18 mouse cellular contexts compared by ENCODE assay signal in genomic region chr3:148362453-148362864, GRCm38 (mm10).
A peak's percentile ranks its signal among the peaks of the same experiment; 100 is the strongest.
DNase-seq lines count a peak whose midpoint lies in the region; ATAC-seq and TF ChIP-seq lines count a peak whose summit lies in the region.
"Had no signal": no experiment of that assay in that cellular context is flagged by ENCODE, and none has a peak within 500 bp of the region (broad histone marks: within the 10 kb centered on the region; RNA-seq: fewer than 3 reads in every experiment).

No protein-coding gene starts in this region.

- H3K9me3 ChIP-seq in forebrain, embryonic 14.5 days (replicated peaks; ENCODE audit: control insufficient read depth, low read length), result no peaks in the 10 kb centered on the region
- H3K9me3 ChIP-seq in forebrain, embryonic 16.5 days (ENCODE audit: control insufficient read depth, low read length), result no peaks in the 10 kb centered on the region
- H3K9me3 ChIP-seq in stomach, embryonic 14.5 days (ENCODE audit: control insufficient read depth, low read depth, low read length), result no peaks in the 10 kb centered on the region
- H3K9me3 ChIP-seq in stomach, postnatal 0 days (ENCODE audit: control insufficient read depth, low read length), result no peaks in the 10 kb centered on the region
- H3K9me3 ChIP-seq: heart, embryonic 10.5 days; hindbrain, embryonic 15.5 days; neural tube, embryonic 12.5 days; stomach, embryonic 15.5 days had no signal

- no peak overlapping the region for H3K27ac ChIP-seq in forebrain, embryonic 14.5 days (ENCODE audit: low read depth, low read length)
- H3K27ac ChIP-seq in forebrain, embryonic 16.5 days (ENCODE audit: low read length), result no peak overlapping the region
- H3K27ac ChIP-seq in stomach, embryonic 14.5 days (ENCODE audit: low read length), result no peak overlapping the region
- H3K27ac ChIP-seq in stomach, postnatal 0 days (replicated peaks), result no peak overlapping the region
- H3K27ac ChIP-seq: heart, embryonic 10.5 days; hindbrain, embryonic 15.5 days; macrophage; neural tube, embryonic 12.5 days; stomach, embryonic 15.5 days had no signal

- H3K4me3 ChIP-seq in forebrain, embryonic 14.5 days (ENCODE audit: low read depth, low read length), result no peak overlapping the region
- H3K4me3 ChIP-seq in forebrain, embryonic 16.5 days (replicated peaks; ENCODE audit: low read length), result no peak overlapping the region
- no peak overlapping the region for H3K4me3 ChIP-seq in stomach, embryonic 14.5 days (ENCODE audit: low read depth, low read length)
- no peak overlapping the region for H3K4me3 ChIP-seq in stomach, postnatal 0 days (ENCODE audit: low read depth, low read length)
- H3K4me3 ChIP-seq: heart, embryonic 10.5 days; hindbrain, embryonic 15.5 days; neural tube, embryonic 12.5 days; stomach, embryonic 15.5 days had no signal

- no peak for TF ChIP-seq CTCF in stomach, postnatal 0 days (IDR thresholded peaks at IDR 0.05; ENCODE audit: low read depth)

- no peak for ATAC-seq in forebrain, embryonic 14.5 days
- ATAC-seq in forebrain, embryonic 16.5 days, result no peak
- ATAC-seq in stomach, embryonic 14.5 days (ENCODE audit: insufficient number of reproducible peaks, insufficient read depth, low FRiP score, low read depth), result 0 out of 2 replicates have a peak, but pooled peaks have one; percentile 53
- ATAC-seq in stomach, postnatal 0 days (ENCODE audit: low FRiP score, low TSS enrichment), result no peak

- no peaks in the 10 kb centered on the region for H3K27me3 ChIP-seq in forebrain, embryonic 14.5 days (replicated peaks; ENCODE audit: control insufficient read depth, insufficient read depth, low read length)
- no peaks in the 10 kb centered on the region for H3K27me3 ChIP-seq in forebrain, embryonic 16.5 days (replicated peaks; ENCODE audit: control insufficient read depth, insufficient read depth, low read length)
- no peaks in the 10 kb centered on the region for H3K27me3 ChIP-seq in stomach, embryonic 14.5 days (ENCODE audit: control insufficient read depth, insufficient read depth, low read length)
- H3K27me3 ChIP-seq in stomach, postnatal 0 days (ENCODE audit: control insufficient read depth, insufficient read depth, low read length), result no peaks in the 10 kb centered on the region
- H3K27me3 ChIP-seq: hindbrain, embryonic 15.5 days; neural tube, embryonic 12.5 days; stomach, embryonic 15.5 days had no signal

- DNase-seq in forebrain, embryonic 14.5 days (ENCODE audit: low spot score), result peak; percentile 34
- DNase-seq in kidney, postnatal 14 days, result peak; percentile 54
- no peak for DNase-seq in kidney, adult 8-10 months
- no peak for DNase-seq in stomach, postnatal 0 days (ENCODE audit: low spot score)
- DNase-seq in lung, postnatal 4 days, result peak; percentile 52 to 76
- DNase-seq in heart, postnatal 25 days (ENCODE audit: low spot score), result no peak
- DNase-seq: adrenal gland, adult 8-10 months; cerebellum, adult 11-12 months; gastrocnemius, postnatal 25 days; liver; spleen, adult 18-20 months had no signal

- intact Hi-C loops in heart, postnatal 25 days (cut with DNase I), result no loop called here

- 23% methylated on average over 2 of the region's 2 CpGs for WGBS in forebrain, embryonic 14.5 days
- 18% methylated on average over 2 of the region's 2 CpGs for WGBS in forebrain, embryonic 16.5 days
- 41% methylated on average over 2 of the region's 2 CpGs for WGBS in stomach, embryonic 14.5 days
- WGBS in stomach, postnatal 0 days, result 33% methylated on average over 2 of the region's 2 CpGs

- no peak for TF ChIP-seq EP300 in stomach, postnatal 0 days (optimal IDR thresholded peaks at IDR 0.05)

- no peak overlapping the region for H3K4me2 ChIP-seq in forebrain, embryonic 14.5 days (ENCODE audit: low read length)
- H3K4me2 ChIP-seq in forebrain, embryonic 16.5 days (ENCODE audit: low read length), result no peak overlapping the region
- H3K4me2 ChIP-seq in stomach, embryonic 14.5 days (replicated peaks; ENCODE audit: low read depth, low read length), result no peak overlapping the region
- H3K4me2 ChIP-seq in stomach, postnatal 0 days (replicated peaks; ENCODE audit: low read depth), result no peak overlapping the region
- H3K4me2 ChIP-seq: hindbrain, embryonic 15.5 days; neural tube, embryonic 12.5 days; stomach, embryonic 15.5 days had no signal

- H3K36me3 ChIP-seq in forebrain, embryonic 14.5 days (ENCODE audit: control insufficient read depth, insufficient read depth, low read length), result no peaks in the 10 kb centered on the region
- H3K36me3 ChIP-seq in forebrain, embryonic 16.5 days (ENCODE audit: control insufficient read depth, insufficient read depth), result no peaks in the 10 kb centered on the region
- H3K36me3 ChIP-seq in stomach, embryonic 14.5 days (ENCODE audit: control insufficient read depth, insufficient read depth, low read length), result no peaks in the 10 kb centered on the region
- H3K36me3 ChIP-seq in stomach, postnatal 0 days (ENCODE audit: control insufficient read depth, insufficient read depth, low read length), result no peaks in the 10 kb centered on the region
- H3K36me3 ChIP-seq: heart, embryonic 10.5 days; hindbrain, embryonic 15.5 days; neural tube, embryonic 12.5 days; stomach, embryonic 15.5 days had no signal

- H3K9ac ChIP-seq in forebrain, embryonic 14.5 days (ENCODE audit: low read length), result no peak overlapping the region
- H3K9ac ChIP-seq in forebrain, embryonic 16.5 days (replicated peaks; ENCODE audit: low read depth, low read length), result no peak overlapping the region
- no peak overlapping the region for H3K9ac ChIP-seq in stomach, embryonic 14.5 days (replicated peaks; ENCODE audit: low read depth, low read length)
- H3K9ac ChIP-seq in stomach, postnatal 0 days (ENCODE audit: low read length), result no peak overlapping the region
- H3K9ac ChIP-seq: hindbrain, embryonic 15.5 days; neural tube, embryonic 12.5 days; stomach, embryonic 15.5 days had no signal

- H3K4me1 ChIP-seq in forebrain, embryonic 14.5 days (ENCODE audit: control insufficient read depth, insufficient read depth, low read length), result no peaks in the 10 kb centered on the region
- H3K4me1 ChIP-seq in forebrain, embryonic 16.5 days (replicated peaks; ENCODE audit: control insufficient read depth, insufficient read depth, low read length), result no peaks in the 10 kb centered on the region
- H3K4me1 ChIP-seq in stomach, embryonic 14.5 days (ENCODE audit: control insufficient read depth, insufficient read depth, low read length), result no peaks in the 10 kb centered on the region
- H3K4me1 ChIP-seq in stomach, postnatal 0 days (replicated peaks; ENCODE audit: control insufficient read depth, insufficient read depth), result no peaks in the 10 kb centered on the region
- H3K4me1 ChIP-seq: heart, embryonic 10.5 days; hindbrain, embryonic 15.5 days; neural tube, embryonic 12.5 days; stomach, embryonic 15.5 days had no signal

Comparison
In these comparisons a context has a peak if more than half of its experiments do, and no peak if none do; other contexts are left out.
1. DNase-seq: peak in forebrain, embryonic 14.5 days (single experiment), kidney, postnatal 14 days (single experiment) and lung, postnatal 4 days (2 of 2); none in kidney, adult 8-10 months (0 of 2), stomach, postnatal 0 days (single experiment) and heart, postnatal 25 days (single experiment).